Mouse (Mus musculus) testis, postnatal 10 days (tissue): Measurements from ENCODE around the gene 1600014C10Rik.

ENCODE experiments used
- DNase-seq: peaks from one replicate; pipeline ENCODE4 v3.0.0; 2021; ENCODE audit warnings: low spot score

1600014C10Rik gene

GRCm38 (mm10) chr7:38184418-38184745, 1.4 kb downstream of the 1600014C10Rik start:
- no peak for DNase-seq

- DNase-seq = no peak
These were observed 1.8 kb downstream of the 1600014C10Rik start for GRCm38 (mm10) chr7:38184786-38185185.

GRCm38 (mm10) chr7:38186861-38187260, 3.8 kb downstream of the 1600014C10Rik start:
- no peak for DNase-seq

GRCm38 (mm10) chr7:38187796-38188195, 4.8 kb downstream of the 1600014C10Rik start:
- DNase-seq = no peak

- DNase-seq = no peak
These were observed 5.5 kb downstream of the 1600014C10Rik start for GRCm38 (mm10) chr7:38188281-38189075.

- DNase-seq = no peak
These were observed 6.3 kb downstream of the 1600014C10Rik start for GRCm38 (mm10) chr7:38189136-38189982.

- DNase-seq = no peak
These were observed 7.2 kb downstream of the 1600014C10Rik start for GRCm38 (mm10) chr7:38190056-38190835.

GRCm38 (mm10) chr7:38191146-38191545, 8.1 kb downstream of the 1600014C10Rik start:
- no peak for DNase-seq

GRCm38 (mm10) chr7:38191571-38191970, 8.6 kb downstream of the 1600014C10Rik start:
- peak; percentile 61 for DNase-seq

GRCm38 (mm10) chr7:38199907-38200605, 17.0 kb downstream of the 1600014C10Rik start:
- no peak for DNase-seq

- peak; percentile 93 for DNase-seq
These were observed 17.7 kb downstream of the 1600014C10Rik start for GRCm38 (mm10) chr7:38200606-38201289.

GRCm38 (mm10) chr7:38201290-38201658, 18.3 kb downstream of the 1600014C10Rik start:
- DNase-seq = no peak

GRCm38 (mm10) chr7:38204314-38204713, 21.3 kb downstream of the 1600014C10Rik start:
- no peak for DNase-seq

GRCm38 (mm10) chr7:38205801-38206200, 22.8 kb downstream of the 1600014C10Rik start:
- no peak for DNase-seq

- DNase-seq = no peak
These were observed 23.5 kb downstream of the 1600014C10Rik start for GRCm38 (mm10) chr7:38206564-38206963.

GRCm38 (mm10) chr7:38208969-38209368, 26.0 kb downstream of the 1600014C10Rik start:
- no peak for DNase-seq

- no peak for DNase-seq
These were observed 26.6 kb downstream of the 1600014C10Rik start for GRCm38 (mm10) chr7:38209478-38210152.

GRCm38 (mm10) chr7:38212651-38213062, 29.6 kb downstream of the 1600014C10Rik start:
- DNase-seq = no peak

GRCm38 (mm10) chr7:38214473-38215214, 31.6 kb downstream of the 1600014C10Rik start:
- DNase-seq = no peak

GRCm38 (mm10) chr7:38215281-38215680, 32.3 kb downstream of the 1600014C10Rik start:
- DNase-seq = no peak
